ENCODE assay signal across 11 mouse cellular contexts in genomic region chr7:131629562-131629961, GRCm38 (mm10).
"Had no signal": no experiment of that assay in that cellular context is flagged by ENCODE, and none has a peak within 500 bp of the region (broad histone marks: within the 10 kb centered on the region; RNA-seq: fewer than 3 reads in every experiment).

No protein-coding gene starts in this region.

- H3K9ac ChIP-seq: limb, embryonic 15.5 days; liver, embryonic 12.5 days; lung, embryonic 14.5 days; neural tube, embryonic 13.5 days had no signal

- H3K9me3 ChIP-seq: limb, embryonic 15.5 days; liver, embryonic 12.5 days; midbrain, embryonic 10.5 days; neural tube, embryonic 13.5 days had no signal

- H3K4me3 ChIP-seq: left cerebral cortex, adult 2 months; limb, embryonic 15.5 days; liver, embryonic 12.5 days; midbrain, embryonic 10.5 days; neural tube, embryonic 13.5 days had no signal

- H3K4me1 ChIP-seq: limb, embryonic 15.5 days; liver, embryonic 12.5 days; midbrain, embryonic 10.5 days had no signal

- DNase-seq: kidney, postnatal 25 days; thymus, adult 18-20 months; thymus, postnatal 36 days had no signal

- H3K27me3 ChIP-seq: limb, embryonic 15.5 days; liver, embryonic 12.5 days; neural tube, embryonic 13.5 days had no signal

- ATAC-seq: liver, embryonic 12.5 days; midbrain, embryonic 16.5 days had no signal

- H3K27ac ChIP-seq: left cerebral cortex, adult 2 months; limb, embryonic 15.5 days; liver, embryonic 12.5 days; midbrain, embryonic 10.5 days; neural tube, embryonic 13.5 days; stomach, postnatal 0 days had no signal

- H3K36me3 ChIP-seq: limb, embryonic 15.5 days; liver, embryonic 12.5 days; midbrain, embryonic 10.5 days; neural tube, embryonic 13.5 days had no signal

- H3K4me2 ChIP-seq: limb, embryonic 15.5 days; liver, embryonic 12.5 days; lung, embryonic 14.5 days; neural tube, embryonic 13.5 days had no signal
